Mouse (Mus musculus): ENCODE results near the gene Eloa.

- TF ChIP-seq CTCF (IDR thresholded peaks at IDR 0.05; ENCODE audit: low read depth, low read length), result no peak
- no peak for TF ChIP-seq GATA1 (IDR thresholded peaks at IDR 0.05; ENCODE audit: borderline replicate concordance, low read length)
These were observed 49.6 kb downstream of the Eloa start for GRCm38 (mm10) chr4:135971805-135972555.

All from G1E (cell line).